ENCODE assay signal across 8 mouse cellular contexts in the genomic region with DNA sequence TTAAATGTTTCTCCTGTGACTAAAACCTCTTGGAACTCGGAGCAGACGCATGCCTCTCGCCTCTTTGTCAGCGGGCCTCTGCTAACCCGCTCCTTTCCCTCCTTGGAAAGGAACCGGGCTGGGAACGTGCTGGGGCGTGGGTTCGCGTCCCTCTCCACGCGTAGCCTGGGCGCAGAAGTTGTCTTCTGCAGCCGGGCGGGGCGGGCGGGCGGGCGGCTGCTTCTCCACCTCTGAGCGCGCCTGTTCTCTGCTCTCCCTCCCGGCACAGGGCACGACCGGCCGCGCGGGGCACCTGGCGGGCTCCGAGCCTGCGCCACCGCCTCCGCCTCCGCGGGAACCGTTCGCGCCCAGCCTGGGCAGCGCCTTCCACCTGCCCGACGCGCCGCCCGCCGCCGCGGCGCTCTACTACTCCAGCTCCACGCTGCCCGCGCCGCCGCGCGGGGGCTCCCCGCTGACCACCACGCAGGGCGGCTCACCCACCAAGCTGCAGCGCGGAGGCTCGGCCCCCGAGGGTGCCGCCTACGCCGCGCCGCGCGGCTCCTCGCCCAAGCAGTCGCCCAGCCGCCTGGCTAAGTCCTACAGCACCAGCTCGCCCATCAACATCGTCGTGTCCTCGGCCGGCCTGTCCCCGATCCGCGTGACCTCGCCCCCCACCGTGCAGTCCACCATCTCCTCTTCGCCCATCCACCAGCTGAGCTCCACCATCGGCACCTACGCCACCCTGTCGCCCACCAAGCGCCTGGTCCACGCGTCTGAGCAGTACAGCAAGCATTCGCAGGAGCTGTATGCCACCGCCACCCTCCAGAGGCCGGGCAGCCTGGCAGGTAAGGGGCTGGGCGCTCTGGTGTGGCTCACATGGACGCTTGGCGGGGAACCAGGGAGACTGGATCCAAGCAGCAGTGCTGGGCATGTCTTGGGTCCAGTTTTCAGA.
A peak's percentile ranks its signal among the peaks of the same experiment; 100 is the strongest.
DNase-seq lines count a peak whose midpoint lies in the region; ATAC-seq lines count a peak whose summit lies in the region.

No protein-coding gene starts in this region.

- peak overlapping the region; percentile 58 for H3K4me3 ChIP-seq in kidney, embryonic 15.5 days (replicated peaks)
- peak overlapping the region; percentile 61 for H3K4me3 ChIP-seq in forebrain, embryonic 12.5 days (replicated peaks)
- peak overlapping the region; percentile 62 for H3K4me3 ChIP-seq in lung, embryonic 16.5 days (ENCODE audit: low read length)

- H3K4me2 ChIP-seq in kidney, embryonic 15.5 days = peak overlapping the region; percentile 97
- H3K4me2 ChIP-seq in forebrain, embryonic 12.5 days = peak overlapping the region; percentile 98
- peak overlapping the region; percentile 73 for H3K4me2 ChIP-seq in lung, embryonic 16.5 days (ENCODE audit: low read depth, low read length)

- WGBS in kidney, embryonic 15.5 days = under 1% methylated on average over 80 of the region's 94 CpGs
- 2% methylated on average over 70 of the region's 94 CpGs for WGBS in forebrain, embryonic 12.5 days
- WGBS in lung, embryonic 16.5 days = under 1% methylated on average over 57 of the region's 94 CpGs

- H3K27ac ChIP-seq in kidney, embryonic 15.5 days = no peak overlapping the region
- no peak overlapping the region for H3K27ac ChIP-seq in forebrain, embryonic 12.5 days
- peak overlapping the region; percentile 66 for H3K27ac ChIP-seq in lung, embryonic 16.5 days (ENCODE audit: low read length)

- H3K27me3 ChIP-seq in kidney, embryonic 15.5 days = peaks cover 31% of the 10 kb centered on the region
- peaks cover 22% of the 10 kb centered on the region for H3K27me3 ChIP-seq in forebrain, embryonic 12.5 days
- H3K27me3 ChIP-seq in lung, embryonic 16.5 days (ENCODE audit: control insufficient read depth, insufficient read depth, low read depth, low read length) = peaks cover 24% of the 10 kb centered on the region

- H3K36me3 ChIP-seq in kidney, embryonic 15.5 days = no peaks in the 10 kb centered on the region
- H3K36me3 ChIP-seq in forebrain, embryonic 12.5 days (replicated peaks) = no peaks in the 10 kb centered on the region
- H3K36me3 ChIP-seq in lung, embryonic 16.5 days (ENCODE audit: control insufficient read depth, insufficient read depth, low read length) = no peaks in the 10 kb centered on the region

- DNase-seq in kidney, adult 18-20 months = no peak
- DNase-seq in brain, adult 2 months (ENCODE audit: low read depth, low spot score) = peak; percentile 56
- peak; percentile 24 for DNase-seq in kidney, postnatal 10 days
- peak; percentile 24 for DNase-seq in retina, embryonic 14.5 days (ENCODE audit: low spot score)
- no peak for DNase-seq in MN1 (ENCODE audit: low spot score)

- H3K9ac ChIP-seq in kidney, embryonic 15.5 days = peak overlapping the region; percentile 50
- H3K9ac ChIP-seq in forebrain, embryonic 12.5 days = peak overlapping the region; percentile 70
- H3K9ac ChIP-seq in lung, embryonic 16.5 days (ENCODE audit: low read length) = peak overlapping the region; percentile 77

- H3K4me1 ChIP-seq in kidney, embryonic 15.5 days = peaks cover 12% of the 10 kb centered on the region; the same call in 1 of the 2 replicates
- peaks cover 21% of the 10 kb centered on the region for H3K4me1 ChIP-seq in forebrain, embryonic 12.5 days
- H3K4me1 ChIP-seq in lung, embryonic 16.5 days (replicated peaks; ENCODE audit: control insufficient read depth, insufficient read depth, low read length) = no peaks in the 10 kb centered on the region; the same call in 1 of the 2 replicates

- no peaks in the 10 kb centered on the region for H3K9me3 ChIP-seq in kidney, embryonic 15.5 days (replicated peaks)
- no peaks in the 10 kb centered on the region for H3K9me3 ChIP-seq in forebrain, embryonic 12.5 days
- H3K9me3 ChIP-seq in lung, embryonic 16.5 days (ENCODE audit: control insufficient read depth, low read length) = no peaks in the 10 kb centered on the region

- ATAC-seq in kidney, embryonic 15.5 days (replicated peaks; ENCODE audit: low FRiP score) = peak; percentile 88
- ATAC-seq in forebrain, embryonic 12.5 days (ENCODE audit: low FRiP score) = peak; percentile 76
- ATAC-seq in lung, embryonic 16.5 days (ENCODE audit: low read depth) = peak; percentile 78

Comparison
In these comparisons a context has a peak if more than half of its experiments do, and no peak if none do; other contexts are left out.
1. DNase-seq: peak in brain, adult 2 months (single experiment), kidney, postnatal 10 days (single experiment) and retina, embryonic 14.5 days (single experiment); none in kidney, adult 18-20 months (single experiment) and MN1 (single experiment).
2. Peak in every context shown above with its lines, with median percentiles within 50 percentile points of each other: ATAC-seq, H3K4me2 ChIP-seq, H3K4me3 ChIP-seq and H3K9ac ChIP-seq.